Mouse (Mus musculus): ENCODE results near the gene Aplnr. TPM values are rescaled to one million over a fixed set of nuclear protein-coding genes. Genes with fewer than 3 reads are reported as not detected.

The Aplnr gene
- 62.0 and 63.2 TPM in 2 replicates for polyA plus RNA-seq (2014; fragmentation: Nextera tagmentation; extraction: Ambion mirVana)

- no peak within 1 kb of the TSS for H3K27ac ChIP-seq (replicated peaks; ENCODE audit: low read depth, low read length)
- peak; percentile 64 for DNase-seq (ENCODE audit: low spot score)
Measured at GRCm38 (mm10) chr2:85136089-85136488, at the start of gene Aplnr. Gene Aplnr (plus strand): TSS chr2:85136225.

GRCm38 (mm10) chr2:85088716-85089646, 47.0 kb upstream of the Aplnr start:
- peak; percentile 57 for DNase-seq (ENCODE audit: low spot score)
- H3K27ac ChIP-seq (replicated peaks; ENCODE audit: low read depth, low read length): no peak overlapping the region
- WGBS: 51% methylated on average over 11 of the region's 11 CpGs
- no peaks in the 10 kb centered on the region for H3K9me3 ChIP-seq (ENCODE audit: control insufficient read depth, low read length)
- ATAC-seq (ENCODE audit: low read depth): peak; percentile 80
- H3K27me3 ChIP-seq (replicated peaks; ENCODE audit: control insufficient read depth, insufficient read depth, low read length): no peaks in the 10 kb centered on the region
- no peak overlapping the region for H3K4me2 ChIP-seq (ENCODE audit: low read depth, low read length)
- no peak overlapping the region for H3K4me3 ChIP-seq (ENCODE audit: low read depth, low read length)
- peaks cover 4% of the 10 kb centered on the region; the same call in 1 of the 2 replicates for H3K4me1 ChIP-seq (ENCODE audit: control insufficient read depth, insufficient read depth, low read length)
- H3K9ac ChIP-seq (ENCODE audit: low read depth, low read length): no peak overlapping the region
- H3K36me3 ChIP-seq (ENCODE audit: control insufficient read depth, insufficient read depth, low read length): no peaks in the 10 kb centered on the region

More at GRCm38 (mm10) chr2:85136089-85136488, at the start of gene Aplnr:
- 1% methylated on average over 4 of the region's 4 CpGs for WGBS
- peak; percentile 61; the same call in 1 of the 2 replicates for ATAC-seq (ENCODE audit: low read depth)
- H3K9me3 ChIP-seq (ENCODE audit: control insufficient read depth, low read length): no peaks in the 10 kb centered on the region
- H3K4me1 ChIP-seq (ENCODE audit: control insufficient read depth, insufficient read depth, low read length): no peaks in the 10 kb centered on the region
- no peak within 1 kb of the TSS for H3K4me2 ChIP-seq (ENCODE audit: low read depth, low read length)
- peak within 1 kb of the TSS; percentile 21 for H3K4me3 ChIP-seq (ENCODE audit: low read depth, low read length)
- H3K27me3 ChIP-seq (replicated peaks; ENCODE audit: control insufficient read depth, insufficient read depth, low read length): no peaks in the 10 kb centered on the region
- peak within 1 kb of the TSS; percentile 37; the same call in 1 of the 2 replicates for H3K9ac ChIP-seq (ENCODE audit: low read depth, low read length)
- H3K36me3 ChIP-seq (ENCODE audit: control insufficient read depth, insufficient read depth, low read length): no peaks in the 10 kb centered on the region

GRCm38 (mm10) chr2:85091325-85091724, 44.7 kb upstream of the Aplnr start:
- Histone ChIP-seq H3K27ac (replicated peaks; ENCODE audit: low read depth, low read length) (no peak overlapping the region), H3K27me3 (replicated peaks; ENCODE audit: control insufficient read depth, insufficient read depth, low read length) (no peaks in the 10 kb centered on the region), H3K4me1 (ENCODE audit: control insufficient read depth, insufficient read depth, low read length) (peaks cover 4% of the 10 kb centered on the region; the same call in 1 of the 2 replicates), H3K4me2 (ENCODE audit: low read depth, low read length) (no peak overlapping the region), H3K9me3 (ENCODE audit: control insufficient read depth, low read length) (no peaks in the 10 kb centered on the region), H3K36me3 (ENCODE audit: control insufficient read depth, insufficient read depth, low read length) (no peaks in the 10 kb centered on the region), H3K4me3 (ENCODE audit: low read depth, low read length) (no peak overlapping the region), H3K9ac (ENCODE audit: low read depth, low read length) (no peak overlapping the region)
- ATAC-seq (ENCODE audit: low read depth): no peak
- no peak for DNase-seq (ENCODE audit: low spot score)
- 90% methylated on average over 4 of the region's 4 CpGs for WGBS

- Histone ChIP-seq H3K4me1 (ENCODE audit: control insufficient read depth, insufficient read depth, low read length) (peaks cover 4% of the 10 kb centered on the region; the same call in 1 of the 2 replicates), H3K4me3 (ENCODE audit: low read depth, low read length) (no peak overlapping the region), H3K27me3 (replicated peaks; ENCODE audit: control insufficient read depth, insufficient read depth, low read length) (no peaks in the 10 kb centered on the region), H3K36me3 (ENCODE audit: control insufficient read depth, insufficient read depth, low read length) (no peaks in the 10 kb centered on the region), H3K9ac (ENCODE audit: low read depth, low read length) (no peak overlapping the region), H3K27ac (replicated peaks; ENCODE audit: low read depth, low read length) (no peak overlapping the region), H3K4me2 (ENCODE audit: low read depth, low read length) (no peak overlapping the region), H3K9me3 (ENCODE audit: control insufficient read depth, low read length) (no peaks in the 10 kb centered on the region)
- DNase-seq (ENCODE audit: low spot score): no peak
- 86% methylated on average over 1 of the region's 1 CpGs for WGBS
- no peak for ATAC-seq (ENCODE audit: low read depth)
Measured at GRCm38 (mm10) chr2:85093376-85093775, 42.6 kb upstream of the Aplnr start.

GRCm38 (mm10) chr2:85095906-85096305, 40.1 kb upstream of the Aplnr start:
- Histone ChIP-seq H3K9me3 (ENCODE audit: control insufficient read depth, low read length) (peaks cover 5% of the 10 kb centered on the region; the same call in 1 of the 2 replicates), H3K4me3 (ENCODE audit: low read depth, low read length) (no peak overlapping the region), H3K4me1 (ENCODE audit: control insufficient read depth, insufficient read depth, low read length) (no peaks in the 10 kb centered on the region), H3K9ac (ENCODE audit: low read depth, low read length) (no peak overlapping the region), H3K27ac (replicated peaks; ENCODE audit: low read depth, low read length) (no peak overlapping the region), H3K36me3 (ENCODE audit: control insufficient read depth, insufficient read depth, low read length) (no peaks in the 10 kb centered on the region), H3K27me3 (replicated peaks; ENCODE audit: control insufficient read depth, insufficient read depth, low read length) (no peaks in the 10 kb centered on the region), H3K4me2 (ENCODE audit: low read depth, low read length) (no peak overlapping the region)
- whole genome bisulfite sequencing: 50% methylated on average over 5 of the region's 5 CpGs
- no peak for DNase-seq (ENCODE audit: low spot score)
- no peak for ATAC-seq (ENCODE audit: low read depth)

GRCm38 (mm10) chr2:85098014-85098413, 38.0 kb upstream of the Aplnr start:
- DNase-seq (ENCODE audit: low spot score) (no peak), ATAC-seq (ENCODE audit: low read depth) (no peak)
- H3K9me3 ChIP-seq (ENCODE audit: control insufficient read depth, low read length): peaks cover 9% of the 10 kb centered on the region; the same call in 1 of the 2 replicates
- H3K4me1 ChIP-seq (ENCODE audit: control insufficient read depth, insufficient read depth, low read length): no peaks in the 10 kb centered on the region
- H3K4me2 ChIP-seq (ENCODE audit: low read depth, low read length): no peak overlapping the region
- no peaks in the 10 kb centered on the region for H3K36me3 ChIP-seq (ENCODE audit: control insufficient read depth, insufficient read depth, low read length)
- 57% methylated on average over 2 of the region's 2 CpGs for WGBS
- H3K9ac ChIP-seq (ENCODE audit: low read depth, low read length): no peak overlapping the region
- H3K4me3 ChIP-seq (ENCODE audit: low read depth, low read length): no peak overlapping the region
- H3K27me3 ChIP-seq (replicated peaks; ENCODE audit: control insufficient read depth, insufficient read depth, low read length): no peaks in the 10 kb centered on the region
- H3K27ac ChIP-seq (replicated peaks; ENCODE audit: low read depth, low read length): no peak overlapping the region

GRCm38 (mm10) chr2:85098824-85099511, 37.1 kb upstream of the Aplnr start:
- ATAC-seq (ENCODE audit: low read depth): no peak
- H3K27ac ChIP-seq (replicated peaks; ENCODE audit: low read depth, low read length): no peak overlapping the region

GRCm38 (mm10) chr2:85103201-85103600, 32.8 kb upstream of the Aplnr start:
- DNase-seq (ENCODE audit: low spot score): no peak
- Histone ChIP-seq H3K9ac (ENCODE audit: low read depth, low read length) (no peak overlapping the region), H3K4me2 (ENCODE audit: low read depth, low read length) (no peak overlapping the region), H3K9me3 (ENCODE audit: control insufficient read depth, low read length) (peaks cover 9% of the 10 kb centered on the region; the same call in 1 of the 2 replicates), H3K4me3 (ENCODE audit: low read depth, low read length) (no peak overlapping the region), H3K36me3 (ENCODE audit: control insufficient read depth, insufficient read depth, low read length) (no peaks in the 10 kb centered on the region), H3K27me3 (replicated peaks; ENCODE audit: control insufficient read depth, insufficient read depth, low read length) (no peaks in the 10 kb centered on the region), H3K4me1 (ENCODE audit: control insufficient read depth, insufficient read depth, low read length) (no peaks in the 10 kb centered on the region), H3K27ac (replicated peaks; ENCODE audit: low read depth, low read length) (no peak overlapping the region)
- ATAC-seq (ENCODE audit: low read depth): no peak
- WGBS: 75% methylated on average over 8 of the region's 8 CpGs

More at GRCm38 (mm10) chr2:85098824-85099511, 37.1 kb upstream of the Aplnr start:
- DNase-seq (ENCODE audit: low spot score): no peak
- 69% methylated on average over 7 of the region's 7 CpGs for WGBS
- Histone ChIP-seq H3K4me2 (ENCODE audit: low read depth, low read length) (no peak overlapping the region), H3K9me3 (ENCODE audit: control insufficient read depth, low read length) (peaks cover 9% of the 10 kb centered on the region; the same call in 1 of the 2 replicates), H3K27me3 (replicated peaks; ENCODE audit: control insufficient read depth, insufficient read depth, low read length) (no peaks in the 10 kb centered on the region), H3K4me3 (ENCODE audit: low read depth, low read length) (no peak overlapping the region), H3K36me3 (ENCODE audit: control insufficient read depth, insufficient read depth, low read length) (no peaks in the 10 kb centered on the region), H3K9ac (ENCODE audit: low read depth, low read length) (no peak overlapping the region), H3K4me1 (ENCODE audit: control insufficient read depth, insufficient read depth, low read length) (no peaks in the 10 kb centered on the region)
